Mouse (Mus musculus): Measurements from ENCODE around the gene Rai1.

DNA sequence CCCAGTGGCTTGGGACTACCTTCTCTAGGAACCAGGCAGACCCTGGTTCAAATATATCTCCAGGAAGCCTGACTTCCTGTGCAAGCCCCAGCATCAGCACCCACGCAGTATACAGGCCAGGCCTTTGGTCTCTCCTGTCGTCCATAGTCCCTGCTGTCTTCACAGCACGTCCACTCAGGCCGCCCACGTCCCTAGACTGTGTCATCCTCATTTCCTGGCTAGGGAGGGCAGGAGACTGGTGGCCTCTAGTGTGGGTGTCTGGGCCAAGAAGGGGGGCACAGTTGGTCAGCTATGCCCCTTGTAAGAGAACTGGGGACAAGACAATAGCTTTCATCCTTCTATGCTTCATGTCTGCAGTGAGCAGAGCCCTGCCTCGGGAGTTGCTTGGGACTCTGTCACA, 87.7 kb downstream of the Rai1 start:
- TF ChIP-seq CTCF (IDR thresholded peaks at IDR 0.05; ENCODE audit: low read depth) (no peak), EP300 (optimal IDR thresholded peaks at IDR 0.05) (no peak)
